ENCODE assay signal across 19 mouse cellular contexts in the genomic region with DNA sequence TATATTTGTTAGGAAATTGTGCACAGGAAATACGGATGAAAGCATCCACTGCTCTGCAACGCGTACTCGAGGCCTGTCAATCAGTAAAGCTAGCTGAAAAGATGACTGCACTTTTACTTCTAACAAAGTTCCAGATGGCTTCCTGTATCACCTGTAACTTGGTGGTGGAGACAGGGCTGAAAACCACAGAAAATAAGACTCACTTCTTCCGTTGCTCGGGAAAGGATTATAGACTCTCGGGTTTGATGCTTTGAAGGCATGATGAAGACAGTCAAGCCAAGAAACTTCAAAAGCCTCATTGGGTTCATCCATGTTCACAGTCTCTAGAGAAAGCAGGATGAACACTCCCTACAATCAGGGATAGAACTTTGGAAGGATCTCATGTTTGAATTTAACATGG.
DNase-seq lines count a peak whose midpoint lies in the region; TF ChIP-seq lines count a peak whose summit lies in the region.
"Had no signal": no experiment of that assay in that cellular context is flagged by ENCODE, and none has a peak within 500 bp of the region (broad histone marks: within the 10 kb centered on the region; RNA-seq: fewer than 3 reads in every experiment).

No protein-coding gene starts in this region.

- no peak for TF ChIP-seq CTCF in thymus, adult 2 months (IDR thresholded peaks at IDR 0.05; ENCODE audit: borderline replicate concordance, control insufficient read depth, extremely low read depth, insufficient read depth, low read length, poor library complexity)
- TF ChIP-seq CTCF in CH12.LX (conservative IDR thresholded peaks at IDR 0.05 in 1 of 2, IDR thresholded peaks at IDR 0.05 in 1 of 2; ENCODE audit: low read depth in 2 of 2, low read length in 2 of 2): no peak

- H3K36me3 ChIP-seq in thymus, adult 2 months (ENCODE audit: control insufficient read depth, insufficient read depth, low read length): no peaks in the 10 kb centered on the region
- H3K36me3 ChIP-seq in CH12.LX (replicated peaks in 1 of 2; ENCODE audit: control insufficient read depth in 1 of 2, insufficient read depth in 1 of 2, low read length in 1 of 2): no peaks in the 10 kb centered on the region
- H3K36me3 ChIP-seq: G1E had no signal

- DNase-seq in thymus, postnatal 0 days (ENCODE audit: low spot score): peak; percentile 33
- DNase-seq in thymus, postnatal 36 days: no peak
- DNase-seq in thymus, postnatal 14 days: peak; percentile 4
- DNase-seq in thymus, adult 2 months: no peak
- peak; percentile 1 for DNase-seq in thymus, postnatal 25 days
- no peak for DNase-seq in thymus, postnatal 10 days (ENCODE audit: low spot score in 2 of 2)
- DNase-seq in CH12.LX (ENCODE audit: extremely low read depth): peak; percentile 47
- no peak for DNase-seq in neural tube, embryonic 10.5 days (ENCODE audit: extremely low spot score, low spot score)
- DNase-seq: adrenal gland, adult 2 months; adrenal gland, adult 8-10 months; adrenal gland, postnatal 10 days; adrenal gland, postnatal 14 days; adrenal gland, postnatal 25 days; adrenal gland, postnatal 36 days; B cell, adult 2 months; cerebellum, adult 11 months; cerebellum, adult 11-12 months; cerebellum, adult 18-20 months had no signal

- H3K79me2 ChIP-seq in CH12.LX (replicated peaks; ENCODE audit: control insufficient read depth, extremely low read depth, insufficient read depth, poor library complexity, severe bottlenecking): no peaks in the 10 kb centered on the region

- H3K4me1 ChIP-seq in thymus, adult 2 months (replicated peaks; ENCODE audit: control insufficient read depth, insufficient read depth, low read length): peaks cover 12% of the 10 kb centered on the region
- H3K4me1 ChIP-seq in CH12.LX (ENCODE audit: control insufficient read depth in 1 of 2, insufficient read depth in 2 of 2): peaks cover 8 to 21% of the 10 kb centered on the region in 2 experiments

- dilution Hi-C loops in CH12.LX (cut with MboI; ENCODE audit: extremely low pct_ligation_motif_present, extremely low pct_unique_long_range_greater_than_20kb, low sequenced_read_pairs): no loop called here

- no peak overlapping the region for H3K4me3 ChIP-seq in thymus, adult 2 months (ENCODE audit: control insufficient read depth, insufficient read depth, low read length)
- no peak overlapping the region for H3K4me3 ChIP-seq in CH12.LX (replicated peaks in 1 of 3; ENCODE audit: low read depth in 2 of 3, low read length in 2 of 3, poor library complexity in 1 of 3)

- peak; percentile 74 for TF ChIP-seq EP300 in CH12.LX (IDR thresholded peaks at IDR 0.05; ENCODE audit: low read length)

- no peaks in the 10 kb centered on the region for H3K9me3 ChIP-seq in CH12.LX (replicated peaks; ENCODE audit: low read length)
- H3K9me3 ChIP-seq: G1E had no signal

- H3K4me2 ChIP-seq in CH12.LX (ENCODE audit: insufficient read depth, low read depth, poor library complexity, severe bottlenecking): no peak overlapping the region

- 9% methylated on average over 7 of the region's 7 CpGs for WGBS in thymus, adult 2 months

- no peak for TF ChIP-seq POLR2A in thymus, adult 2 months (IDR thresholded peaks at IDR 0.05; ENCODE audit: control insufficient read depth, extremely low read depth, insufficient read depth, low read length, poor library complexity)
- TF ChIP-seq POLR2A in CH12.LX (IDR thresholded peaks at IDR 0.05; ENCODE audit: low read depth, low read length): no peak

- no peaks in the 10 kb centered on the region for H3K27me3 ChIP-seq in thymus, adult 2 months (ENCODE audit: control insufficient read depth, insufficient read depth, low read length)
- H3K27me3 ChIP-seq in CH12.LX (replicated peaks): peaks cover 3% of the 10 kb centered on the region

- no peak overlapping the region for H3K9ac ChIP-seq in CH12.LX (ENCODE audit: insufficient read depth, low read depth)

- in situ Hi-C loops in CH12.LX (cut with MboI; ENCODE audit: low pct_ligation_motif_present, low pct_unique_long_range_greater_than_20kb, low sequenced_read_pairs): loop anchor here (10.0 kb wide), 1 partner anchor 983 kb away; the partner anchor contains the start of gene Ppp4r3a

- no peak for TF ChIP-seq RAD21 in CH12.LX (IDR thresholded peaks at IDR 0.05; ENCODE audit: low read depth, low read length)

- no peak overlapping the region for H3K27ac ChIP-seq in thymus, adult 2 months (ENCODE audit: control insufficient read depth, insufficient read depth, low read length)
- H3K27ac ChIP-seq in CH12.LX (ENCODE audit: insufficient read depth, low read depth): no peak overlapping the region

TF ChIP-seq in CH12.LX, 34 proteins besides CTCF, POLR2A, EP300 and RAD21:
- TF ChIP-seq USF1 (IDR thresholded peaks at IDR 0.05; ENCODE audit: low read depth, low read length) (no peak), RCOR1 (conservative IDR thresholded peaks at IDR 0.05; ENCODE audit: low read depth, low read length) (no peak), ZC3H11A (IDR thresholded peaks at IDR 0.05; ENCODE audit: low read depth, low read length) (no peak), CHD1 (IDR thresholded peaks at IDR 0.05; ENCODE audit: low read depth, low read length) (no peak), JUND (conservative IDR thresholded peaks at IDR 0.05; ENCODE audit: low read depth, low read length) (peak; percentile 67; the same call in 1 of the 2 replicates), MXI1 (IDR thresholded peaks at IDR 0.05; ENCODE audit: low read depth, low read length) (no peak), ETS1 (conservative IDR thresholded peaks at IDR 0.05; ENCODE audit: low read depth, low read length) (peak; percentile 61), UBTF (IDR thresholded peaks at IDR 0.05; ENCODE audit: low read depth, low read length) (no peak), E2F4 (IDR thresholded peaks at IDR 0.05; ENCODE audit: insufficient replicate concordance, low read depth, low read length) (no peak), KAT2A (IDR thresholded peaks at IDR 0.05; ENCODE audit: insufficient replicate concordance, low read length) (no peak), BHLHE40 (IDR thresholded peaks at IDR 0.05; ENCODE audit: low read depth, low read length) (no peak), POLR2AphosphoS2 (IDR thresholded peaks at IDR 0.05; ENCODE audit: low read depth, low read length) (no peak), NRF1 (IDR thresholded peaks at IDR 0.05; ENCODE audit: low read depth, low read length) (no peak), NELFE (IDR thresholded peaks at IDR 0.05; ENCODE audit: low read depth, low read length) (no peak), IRF4 (IDR thresholded peaks at IDR 0.05; ENCODE audit: low read depth, low read length) (0 out of 2 replicates have a peak, but pooled peaks have one; percentile 18), SIN3A (IDR thresholded peaks at IDR 0.05; ENCODE audit: low read length) (no peak), ZKSCAN1 (IDR thresholded peaks at IDR 0.05; ENCODE audit: borderline replicate concordance, low read depth, low read length) (no peak), ELF1 (IDR thresholded peaks at IDR 0.05; ENCODE audit: low read depth, low read length) (no peak), SMC3 (IDR thresholded peaks at IDR 0.05; ENCODE audit: low read depth, low read length) (no peak), USF2 (conservative IDR thresholded peaks at IDR 0.05; ENCODE audit: low read depth, low read length) (no peak), CHD2 (IDR thresholded peaks at IDR 0.05; ENCODE audit: low read length) (no peak), MYC (IDR thresholded peaks at IDR 0.05; ENCODE audit: low read depth, low read length) (0 out of 2 replicates have a peak, but pooled peaks have one; percentile 21), PAX5 (IDR thresholded peaks at IDR 0.05; ENCODE audit: low read length) (no peak), TCF12 (IDR thresholded peaks at IDR 0.05; ENCODE audit: low read depth, low read length) (peak; percentile 41; the same call in 1 of the 2 replicates), ZNF384 (IDR thresholded peaks at IDR 0.05; ENCODE audit: low read depth, low read length) (no peak), JUN (IDR thresholded peaks at IDR 0.05; ENCODE audit: insufficient read depth, low read depth, low read length) (peak; percentile 43; the same call in 1 of the 2 replicates), TBP (conservative IDR thresholded peaks at IDR 0.05; ENCODE audit: low read depth, low read length) (no peak), MAX (IDR thresholded peaks at IDR 0.05; ENCODE audit: low read length) (no peak), MEF2A (IDR thresholded peaks at IDR 0.05; ENCODE audit: borderline replicate concordance, low read depth, low read length) (no peak), GABPA (IDR thresholded peaks at IDR 0.05; ENCODE audit: insufficient replicate concordance, low read depth, low read length) (no peak), ZMIZ1 (IDR thresholded peaks at IDR 0.05; ENCODE audit: low read depth, low read length) (no peak), HCFC1 (IDR thresholded peaks at IDR 0.05; ENCODE audit: low read depth, low read length) (no peak), MAFK (IDR thresholded peaks at IDR 0.05; ENCODE audit: insufficient replicate concordance, low read length) (0 out of 2 replicates have a peak, but pooled peaks have one; percentile 14), MAZ (IDR thresholded peaks at IDR 0.05; ENCODE audit: low read depth, low read length) (no peak)

Comparison
In these comparisons a context has a peak if more than half of its experiments do, and no peak if none do; other contexts are left out.
1. DNase-seq: peak in thymus, postnatal 0 days (single experiment), thymus, postnatal 14 days (single experiment), thymus, postnatal 25 days (single experiment) and CH12.LX (single experiment); none in thymus, postnatal 36 days (0 of 2), thymus, adult 2 months (single experiment), thymus, postnatal 10 days (0 of 2) and neural tube, embryonic 10.5 days (single experiment).